Mouse (Mus musculus) lung, adult 2 months (tissue): ENCODE measurements around the gene Gm4779. TPM values are rescaled to one million over a fixed set of nuclear protein-coding genes. Genes with fewer than 3 reads are reported as not detected.
"Not testable (repeated sequence)": the region's sequence is repeated elsewhere in the genome, so short reads cannot be mapped to it uniquely, and the experiment has no call there.

ENCODE experiments used
- DNase-seq: peaks from one replicate; pipeline ENCODE4 v3.0.0; 2022
- H3K4me1 ChIP-seq: fragments of 200-500 bp; 2 replicates; pipeline ENCODE4 v1.6.1; 2011; ENCODE audit warnings: low read length; ENCODE audit not compliant: control insufficient read depth, insufficient read depth
- H3K4me3 ChIP-seq: fragments of 200-500 bp; replicated peaks from 2 replicates; pipeline ENCODE3; 2011; ENCODE audit warnings: low read depth, mild to moderate bottlenecking, control low read depth, low read length; ENCODE audit errors: extremely low read depth
- CTCF ChIP-seq: fragments of 200-500 bp; IDR thresholded peaks from 2 replicates; pipeline ENCODE4 v1.5.1; 2011; ENCODE audit warnings: mild to moderate bottlenecking, low read length, control low read depth; ENCODE audit not compliant: insufficient read depth
- POLR2A ChIP-seq: fragments of 200-500 bp; IDR thresholded peaks from 2 replicates; pipeline ENCODE4 v1.6.1; 2011; ENCODE audit warnings: low read depth, mild to moderate bottlenecking, control low read depth, low read length, borderline replicate concordance; ENCODE audit errors: extremely low read depth
- WGBS: fragments of 180-500 bp; shearing (Covaris S2); methylation state at CpG from one replicate; pipeline ENCODE4 v1.1.7; 2018; 5-methylcytosine and 5-hydroxymethylcytosine counted together
- polyA plus RNA-seq: library from polyadenylated mRNA; depleted of rRNA; stranded (reverse); fragments of >200 nt; gene quantifications from 2 replicates; pipeline ENCODE4 v1.2.3, GENCODE M21; 2012; rRNA removed

The Gm4779 gene
- polyA plus RNA-seq: not detected in 2 replicates

GRCm38 (mm10) chrX:101794342-101794741 is at the start of gene Gm4779, which contains the start of gene 8030474K03Rik:
Gm4779 (minus strand) TSS chrX:101794423.
8030474K03Rik (plus strand) TSS chrX:101794656.
- TF ChIP-seq POLR2A (no peak), CTCF (no peak)
- no peak for DNase-seq
- no peak within 1 kb of the TSS for H3K4me3 ChIP-seq
- H3K4me1 ChIP-seq: no peaks in the 10 kb centered on the region
- WGBS: 93% methylated on average over 35 of the region's 35 CpGs

GRCm38 (mm10) chrX:101819980-101820379 is 25.8 kb upstream of the Gm4779 start:
- not testable (repeated sequence) for H3K4me1 ChIP-seq, H3K4me3 ChIP-seq, DNase-seq

GRCm38 (mm10) chrX:101819163-101819562 is 24.9 kb upstream of the Gm4779 start:
- Histone ChIP-seq H3K4me1 (no peaks in the 10 kb centered on the region), H3K4me3 (no peak overlapping the region)
- TF ChIP-seq POLR2A (no peak), CTCF (peak; percentile 16; the same call in 1 of the 2 replicates)
- DNase-seq: no peak
- 65% methylated on average over 1 of the region's 1 CpGs for WGBS

- 41% methylated on average over 3 of the region's 3 CpGs for WGBS
- no peak for TF ChIP-seq CTCF
- no peak for TF ChIP-seq POLR2A
- Histone ChIP-seq H3K4me1 (no peaks in the 10 kb centered on the region; the same call in 1 of the 2 replicates), H3K4me3 (no peak overlapping the region)
- no peak for DNase-seq
Measured at GRCm38 (mm10) chrX:101811750-101812149, 17.5 kb upstream of the Gm4779 start.

GRCm38 (mm10) chrX:101805512-101805911 is 11.3 kb upstream of the Gm4779 start:
- WGBS: 28% methylated on average over 2 of the region's 2 CpGs
- Histone ChIP-seq H3K4me3 (no peak overlapping the region), H3K4me1 (no peaks in the 10 kb centered on the region)
- no peak for DNase-seq
- TF ChIP-seq CTCF: no peak
- TF ChIP-seq POLR2A: no peak

- no peak overlapping the region for H3K4me3 ChIP-seq
- no peaks in the 10 kb centered on the region for H3K4me1 ChIP-seq
- TF ChIP-seq CTCF (peak; percentile 70), POLR2A (no peak)
- WGBS: 50% methylated on average over 4 of the region's 4 CpGs
- DNase-seq: peak; percentile 14
Measured at GRCm38 (mm10) chrX:101791551-101791950, 2.7 kb downstream of the Gm4779 start.

GRCm38 (mm10) chrX:101772035-101772434 is 22.2 kb downstream of the Gm4779 start:
- TF ChIP-seq POLR2A (no peak), CTCF (peak; percentile 37; the same call in 1 of the 2 replicates)
- Histone ChIP-seq H3K4me3 (no peak overlapping the region), H3K4me1 (no peaks in the 10 kb centered on the region; the same call in 1 of the 2 replicates)
- 40% methylated on average over 5 of the region's 5 CpGs for WGBS
- DNase-seq: peak; percentile 35

- no peak for DNase-seq
- 52% methylated on average over 3 of the region's 3 CpGs for WGBS
- Histone ChIP-seq H3K4me3 (no peak overlapping the region), H3K4me1 (no peaks in the 10 kb centered on the region; the same call in 1 of the 2 replicates)
- TF ChIP-seq POLR2A: no peak
- no peak for TF ChIP-seq CTCF
Measured at GRCm38 (mm10) chrX:101770307-101770706, 23.9 kb downstream of the Gm4779 start.

- 31% methylated on average over 2 of the region's 2 CpGs for WGBS
- TF ChIP-seq CTCF (no peak), POLR2A (no peak)
- Histone ChIP-seq H3K4me1 (no peaks in the 10 kb centered on the region; the same call in 1 of the 2 replicates), H3K4me3 (no peak overlapping the region)
- no peak for DNase-seq
Measured at GRCm38 (mm10) chrX:101769478-101769877, 24.7 kb downstream of the Gm4779 start.

- TF ChIP-seq POLR2A (no peak), CTCF (no peak)
- H3K4me3 ChIP-seq: no peak overlapping the region
- 51% methylated on average over 7 of the region's 7 CpGs for WGBS
- DNase-seq: no peak
- H3K4me1 ChIP-seq: no peaks in the 10 kb centered on the region; the same call in 1 of the 2 replicates
Measured at GRCm38 (mm10) chrX:101767280-101767679, 26.9 kb downstream of the Gm4779 start.

- Histone ChIP-seq H3K4me1 (no peaks in the 10 kb centered on the region; the same call in 1 of the 2 replicates), H3K4me3 (no peak overlapping the region)
- 67% methylated on average over 4 of the region's 4 CpGs for WGBS
- no peak for DNase-seq
- no peak for TF ChIP-seq CTCF
- no peak for TF ChIP-seq POLR2A
Measured at GRCm38 (mm10) chrX:101765111-101765510, 29.1 kb downstream of the Gm4779 start.
